Mouse (Mus musculus) kidney, adult 9 months (tissue): ENCODE measurements around the gene Slc25a42.

Source experiments
- DNase-seq: peaks from one replicate; pipeline ENCODE4 v3.0.0; 2022

Gene Slc25a42

GRCm38 (mm10) chr8:70170116-70170515, 42.0 kb downstream of the Slc25a42 start:
- no peak for DNase-seq

- peak; percentile 48 for DNase-seq
Observed at GRCm38 (mm10) chr8:70166504-70167110, 45.5 kb downstream of the Slc25a42 start.

GRCm38 (mm10) chr8:70163316-70163715, 48.8 kb downstream of the Slc25a42 start:
- DNase-seq: no peak

- DNase-seq: no peak
Observed at GRCm38 (mm10) chr8:70160015-70160414, 52.1 kb downstream of the Slc25a42 start.

GRCm38 (mm10) chr8:70159211-70159610, 52.9 kb downstream of the Slc25a42 start:
- no peak for DNase-seq

- peak; percentile 65 for DNase-seq
Observed at GRCm38 (mm10) chr8:70158069-70158853, 53.8 kb downstream of the Slc25a42 start.

GRCm38 (mm10) chr8:70157240-70157800, 54.8 kb downstream of the Slc25a42 start:
- DNase-seq: no peak

GRCm38 (mm10) chr8:70152537-70153257, 59.4 kb downstream of the Slc25a42 start:
- peak; percentile 70 for DNase-seq

GRCm38 (mm10) chr8:70150158-70150557, 61.9 kb downstream of the Slc25a42 start:
- no peak for DNase-seq

GRCm38 (mm10) chr8:70147678-70148607, 64.2 kb downstream of the Slc25a42 start:
- DNase-seq: no peak

- no peak for DNase-seq
Observed at GRCm38 (mm10) chr8:70139981-70140380, 72.1 kb downstream of the Slc25a42 start.

GRCm38 (mm10) chr8:70139026-70139857, 72.9 kb downstream of the Slc25a42 start, which contains the start of the genes Rfxank, Borcs8 and Mef2b:
TSS of gene Rfxank (minus strand) at chr8:70139154.
TSS of gene Borcs8 (plus strand) at chr8:70139499.
TSS of gene Mef2b (plus strand) at chr8:70139711.
- DNase-seq: peak; percentile 100

GRCm38 (mm10) chr8:70137890-70138289, 74.2 kb downstream of the Slc25a42 start:
- no peak for DNase-seq

GRCm38 (mm10) chr8:70136591-70136990, 75.5 kb downstream of the Slc25a42 start:
- no peak for DNase-seq

GRCm38 (mm10) chr8:70134931-70135330, 77.2 kb downstream of the Slc25a42 start:
- no peak for DNase-seq
